Mouse (Mus musculus) spleen, adult 2 months (tissue): ENCODE measurements around the gene Ppp1r3e. TPM values are rescaled to one million over a fixed set of nuclear protein-coding genes. Genes with fewer than 3 reads are reported as not detected.
A peak's percentile ranks its signal among the peaks of the same experiment; 100 is the strongest.

Source experiments
- DNase-seq, 2 experiments: peaks; one replicate each; pipeline versions ENCODE4 v3.0.0 to v3.0.0-alpha.2; 2012 to 2021; ENCODE audit warnings: low spot score in 2 of 2, low read depth in 1 of 2
- H3K27ac ChIP-seq: fragments of 200-500 bp; 2 replicates; pipeline ENCODE4 v1.5.1; 2012; ENCODE audit warnings: low read length, inconsistent platforms; ENCODE audit not compliant: insufficient read depth
- H3K27me3 ChIP-seq: fragments of 200-500 bp; 2 replicates; pipeline ENCODE4 v1.6.1; 2012; ENCODE audit warnings: mild to moderate bottlenecking, moderate library complexity, low read length, inconsistent platforms; ENCODE audit not compliant: control insufficient read depth, insufficient read depth
- H3K36me3 ChIP-seq: fragments of 200-500 bp; 2 replicates; pipeline ENCODE4 v1.6.1; 2012; ENCODE audit warnings: mild to moderate bottlenecking, low read length, inconsistent platforms; ENCODE audit not compliant: control insufficient read depth, insufficient read depth
- H3K4me1 ChIP-seq: fragments of 200-500 bp; 2 replicates; pipeline ENCODE4 v1.6.1; 2011; ENCODE audit warnings: inconsistent platforms; ENCODE audit not compliant: control insufficient read depth, insufficient read depth, insufficient read length
- H3K4me3 ChIP-seq: fragments of 200-500 bp; 2 replicates; pipeline ENCODE4 v1.5.1; 2011; ENCODE audit warnings: mild to moderate bottlenecking, inconsistent platforms; ENCODE audit not compliant: insufficient read depth, insufficient read length; ENCODE audit errors: extremely low read depth
- CTCF ChIP-seq: fragments of 200-500 bp; IDR thresholded peaks from 2 replicates; pipeline ENCODE4 v1.5.1; 2011; ENCODE audit warnings: mild to moderate bottlenecking, inconsistent platforms; ENCODE audit not compliant: insufficient read depth, insufficient read length, insufficient replicate concordance; ENCODE audit errors: extremely low read depth
- POLR2A ChIP-seq: fragments of 200-500 bp; IDR thresholded peaks from 2 replicates; pipeline ENCODE4 v1.6.1; 2011; ENCODE audit warnings: low read depth, low read length, inconsistent platforms
- WGBS: fragments of 180-500 bp; shearing (Covaris S2); methylation state at CpG from one replicate; pipeline ENCODE4 v1.1.7; 2018; 5-methylcytosine and 5-hydroxymethylcytosine counted together
- polyA plus RNA-seq: library from polyadenylated mRNA; depleted of rRNA; stranded (reverse); fragments of >200 nt; gene quantifications from 2 replicates; pipeline ENCODE4 v1.2.3, GENCODE M21; 2012

Ppp1r3e gene
- polyA plus RNA-seq, 1 experiment, result 6.3 TPM

DNA sequence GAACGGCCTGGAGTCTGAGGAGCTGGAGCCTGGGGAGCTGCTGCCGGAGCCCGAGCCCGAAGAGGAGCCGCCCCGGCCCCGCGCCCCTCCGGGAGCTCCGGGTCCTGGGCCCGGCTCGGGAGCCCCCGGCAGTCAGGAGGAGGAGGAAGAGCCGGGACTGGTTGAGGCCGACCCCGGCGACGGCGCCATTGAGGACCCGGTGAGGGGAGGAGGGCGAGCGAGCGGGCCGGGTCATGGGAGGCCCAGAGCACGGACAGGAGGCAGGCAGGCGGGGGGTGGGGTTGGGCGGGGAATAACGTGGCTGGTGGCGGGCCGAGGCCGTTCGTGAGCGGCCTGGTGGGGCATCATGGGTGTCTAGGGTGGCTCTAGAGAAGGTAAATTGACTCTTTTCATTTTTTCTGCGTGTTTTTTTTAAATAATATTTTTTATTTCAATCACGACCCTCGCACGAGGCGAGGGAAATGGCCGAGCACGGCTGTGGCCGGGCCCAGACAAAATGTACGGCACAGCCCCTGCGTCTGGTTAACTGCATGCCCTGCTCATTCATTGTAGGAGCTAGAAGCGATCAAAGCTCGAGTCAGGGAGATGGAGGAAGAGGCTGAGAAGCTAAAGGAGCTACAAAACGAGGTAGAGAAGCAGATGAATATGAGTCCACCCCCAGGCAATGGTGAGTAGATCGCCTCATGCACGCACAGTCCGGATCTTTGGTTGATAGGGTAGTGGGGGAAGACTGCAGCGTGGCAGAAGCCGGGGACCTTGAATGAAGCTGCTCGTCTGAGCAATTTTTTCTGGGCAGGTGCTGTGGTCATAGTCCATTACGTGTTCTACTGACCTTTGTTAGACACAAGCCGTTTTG lies 17.2 kb upstream of the Ppp1r3e start:
- TF ChIP-seq CTCF (no peak), POLR2A (no peak)
- H3K36me3 ChIP-seq, result peaks cover 23% of the 10 kb centered on the region
- DNase-seq, result peak in 1 of 2 experiments; percentile 58
- H3K4me1 ChIP-seq, result peaks cover 10% of the 10 kb centered on the region; the same call in 1 of the 2 replicates
- no peaks in the 10 kb centered on the region for H3K27me3 ChIP-seq
- peak overlapping the region; percentile 75 for H3K27ac ChIP-seq
- WGBS, result under 1% methylated on average over 54 of the region's 54 CpGs
- peak overlapping the region; percentile 99 for H3K4me3 ChIP-seq

- peak overlapping the region; percentile 99 for H3K4me3 ChIP-seq
- peaks cover 21% of the 10 kb centered on the region for H3K36me3 ChIP-seq
- peaks cover 10% of the 10 kb centered on the region; the same call in 1 of the 2 replicates for H3K4me1 ChIP-seq
- DNase-seq, result peak; percentile 92 to 100
- TF ChIP-seq POLR2A (peak; percentile 76), CTCF (no peak)
- no peaks in the 10 kb centered on the region for H3K27me3 ChIP-seq
- under 1% methylated on average over 38 of the region's 38 CpGs for WGBS
- H3K27ac ChIP-seq, result peak overlapping the region; percentile 89
Measured at GRCm38 (mm10) chr14:54893651-54894181, 16.4 kb upstream of the Ppp1r3e start.

GRCm38 (mm10) chr14:54892200-54892599 lies 14.8 kb upstream of the Ppp1r3e start, which contains the start of gene Pabpn1:
Pabpn1 (plus strand) TSS chr14:54892500.
- TF ChIP-seq POLR2A, result no peak
- no peak for TF ChIP-seq CTCF
- H3K27ac ChIP-seq, result no peak within 1 kb of the TSS
- H3K27me3 ChIP-seq, result no peaks in the 10 kb centered on the region
- WGBS, result 96% methylated on average over 3 of the region's 3 CpGs
- H3K4me3 ChIP-seq, result peak within 1 kb of the TSS; percentile 74
- H3K36me3 ChIP-seq, result peaks cover 13% of the 10 kb centered on the region
- no peak for DNase-seq
- H3K4me1 ChIP-seq, result peaks cover 10% of the 10 kb centered on the region; the same call in 1 of the 2 replicates

GRCm38 (mm10) chr14:54885309-54885708 lies 8.0 kb upstream of the Ppp1r3e start:
- no peak overlapping the region for H3K4me3 ChIP-seq
- no peak overlapping the region for H3K27ac ChIP-seq
- WGBS, result 93% methylated on average over 11 of the region's 11 CpGs
- H3K36me3 ChIP-seq, result no peaks in the 10 kb centered on the region
- no peaks in the 10 kb centered on the region; the same call in 1 of the 2 replicates for H3K4me1 ChIP-seq
- TF ChIP-seq POLR2A (no peak), CTCF (no peak)
- DNase-seq, result no peak
- no peaks in the 10 kb centered on the region for H3K27me3 ChIP-seq

- 66% methylated on average over 21 of the region's 21 CpGs for whole genome bisulfite sequencing
- peak overlapping the region; percentile 51; the same call in 1 of the 2 replicates for H3K4me3 ChIP-seq
- no peaks in the 10 kb centered on the region for H3K27me3 ChIP-seq
- no peaks in the 10 kb centered on the region for H3K36me3 ChIP-seq
- no peak overlapping the region; the same call in 1 of the 2 replicates for H3K27ac ChIP-seq
- TF ChIP-seq POLR2A, result no peak
- TF ChIP-seq CTCF, result no peak
- no peaks in the 10 kb centered on the region; the same call in 1 of the 2 replicates for H3K4me1 ChIP-seq
- no peak for DNase-seq
Measured at GRCm38 (mm10) chr14:54884022-54884712, 6.8 kb upstream of the Ppp1r3e start.

- H3K36me3 ChIP-seq, result no peaks in the 10 kb centered on the region
- H3K27ac ChIP-seq, result peak within 1 kb of the TSS; percentile 40
- WGBS, result 4% methylated on average over 27 of the region's 27 CpGs
- H3K4me3 ChIP-seq, result peak within 1 kb of the TSS; percentile 51
- TF ChIP-seq POLR2A, result 0 out of 2 replicates have a peak, but pooled peaks have one; percentile 19
- TF ChIP-seq CTCF, result no peak
- DNase-seq, result peak in 1 of 2 experiments; percentile 25
- no peaks in the 10 kb centered on the region for H3K27me3 ChIP-seq
- no peaks in the 10 kb centered on the region; the same call in 1 of the 2 replicates for H3K4me1 ChIP-seq
Measured at GRCm38 (mm10) chr14:54883154-54884021, 6.0 kb upstream of the Ppp1r3e start, which contains the start of the genes Bcl2l2 and Gm20521. Bcl2l2 (plus strand) TSS chr14:54883377. Gm20521 (plus strand) TSS chr14:54883441.
